8 mouse cellular contexts compared by ENCODE assay signal in the genomic region with DNA sequence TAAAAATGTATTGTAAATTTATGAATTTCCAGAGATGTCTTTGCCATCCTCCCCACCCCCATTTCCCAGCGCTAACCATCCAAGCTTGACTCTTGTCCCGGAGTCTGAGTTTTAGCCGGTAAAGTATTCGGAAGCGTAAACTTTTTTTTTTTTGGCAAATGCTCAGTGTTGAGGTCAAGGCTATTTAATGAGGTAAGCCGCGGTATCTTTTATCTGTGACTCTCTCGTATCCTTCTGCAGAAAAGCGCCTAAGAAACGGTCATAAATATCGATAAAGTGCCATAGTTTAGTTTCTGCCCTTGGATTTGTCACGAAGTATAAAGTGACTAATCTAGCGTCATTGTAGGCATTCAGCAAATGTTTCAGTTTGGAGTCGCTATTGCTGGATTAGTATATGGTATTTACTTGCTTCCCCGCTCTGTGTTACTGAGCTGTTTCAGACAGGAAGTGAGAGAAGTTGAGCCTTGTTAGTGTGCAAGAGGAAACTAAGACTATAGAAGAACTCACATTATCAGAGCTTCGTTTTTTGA. TPM values are rescaled to one million over a fixed set of nuclear protein-coding genes. Genes with fewer than 3 reads are reported as not detected.
A peak's percentile ranks its signal among the peaks of the same experiment; 100 is the strongest.
DNase-seq lines count a peak whose midpoint lies in the region; ATAC-seq and TF ChIP-seq lines count a peak whose summit lies in the region.

No protein-coding gene starts in this region.

- peak overlapping the region; percentile 89 for H3K27ac ChIP-seq in heart, adult 2 months
- no peak overlapping the region for H3K27ac ChIP-seq in cortical plate, adult 2 months (ENCODE audit: insufficient read depth, low read length)
- H3K27ac ChIP-seq in hindbrain, embryonic 15.5 days (replicated peaks): peak overlapping the region; percentile 96
- H3K27ac ChIP-seq in midbrain, embryonic 12.5 days (replicated peaks): peak overlapping the region; percentile 95

- peaks cover 24% of the 10 kb centered on the region for H3K4me1 ChIP-seq in heart, adult 2 months (ENCODE audit: control insufficient read depth, insufficient read depth, low read length)
- peaks cover 12% of the 10 kb centered on the region for H3K4me1 ChIP-seq in cortical plate, adult 2 months (ENCODE audit: control insufficient read depth, insufficient read depth, low read length)
- H3K4me1 ChIP-seq in hindbrain, embryonic 15.5 days (replicated peaks): peaks cover 43% of the 10 kb centered on the region
- H3K4me1 ChIP-seq in midbrain, embryonic 12.5 days: peaks cover 27% of the 10 kb centered on the region

- under 1% methylated on average over 16 of the region's 16 CpGs for WGBS in heart, adult 2 months
- WGBS in hindbrain, embryonic 15.5 days: 2% methylated on average over 16 of the region's 16 CpGs
- WGBS in midbrain, embryonic 12.5 days: 1% methylated on average over 16 of the region's 16 CpGs

- ATAC-seq in hindbrain, embryonic 15.5 days (ENCODE audit: low FRiP score, low read depth): no peak
- no peak for ATAC-seq in midbrain, embryonic 12.5 days (ENCODE audit: low FRiP score, low read depth)

- peak overlapping the region; percentile 80 for H3K4me2 ChIP-seq in hindbrain, embryonic 15.5 days
- H3K4me2 ChIP-seq in midbrain, embryonic 12.5 days (replicated peaks): peak overlapping the region; percentile 74

- no peaks in the 10 kb centered on the region for H3K27me3 ChIP-seq in heart, adult 2 months (ENCODE audit: control insufficient read depth, insufficient read depth, low read length)
- H3K27me3 ChIP-seq in hindbrain, embryonic 15.5 days: no peaks in the 10 kb centered on the region
- H3K27me3 ChIP-seq in midbrain, embryonic 12.5 days: peaks cover 9% of the 10 kb centered on the region; the same call in 1 of the 2 replicates

- no peaks in the 10 kb centered on the region for H3K9me3 ChIP-seq in hindbrain, embryonic 15.5 days
- no peaks in the 10 kb centered on the region for H3K9me3 ChIP-seq in midbrain, embryonic 12.5 days

- no peak for TF ChIP-seq CTCF in heart, adult 2 months (IDR thresholded peaks at IDR 0.05)
- no peak for TF ChIP-seq CTCF in cortical plate, adult 2 months (IDR thresholded peaks at IDR 0.05; ENCODE audit: extremely low read depth, insufficient read depth, low read length)

- TF ChIP-seq POLR2A in heart, adult 2 months (IDR thresholded peaks at IDR 0.05; ENCODE audit: insufficient read depth, low read depth, low read length): no peak
- TF ChIP-seq POLR2A in cortical plate, adult 2 months (IDR thresholded peaks at IDR 0.05; ENCODE audit: extremely low read depth, insufficient read depth, low read length): no peak

- peaks cover 29% of the 10 kb centered on the region for H3K36me3 ChIP-seq in heart, adult 2 months (ENCODE audit: control insufficient read depth, insufficient read depth, low read length)
- H3K36me3 ChIP-seq in hindbrain, embryonic 15.5 days: no peaks in the 10 kb centered on the region
- H3K36me3 ChIP-seq in midbrain, embryonic 12.5 days: no peaks in the 10 kb centered on the region

- TF ChIP-seq EP300 in heart, adult 2 months (IDR thresholded peaks at IDR 0.05; ENCODE audit: insufficient read depth, low read depth, low read length): no peak

- peak overlapping the region; percentile 87 for H3K4me3 ChIP-seq in heart, adult 2 months
- peak overlapping the region; percentile 97 for H3K4me3 ChIP-seq in cortical plate, adult 2 months (ENCODE audit: insufficient read depth, low read length)
- H3K4me3 ChIP-seq in hindbrain, embryonic 15.5 days: peak overlapping the region; percentile 93
- peak overlapping the region; percentile 93 for H3K4me3 ChIP-seq in midbrain, embryonic 12.5 days

- peaks cover 8% of the 10 kb centered on the region for H3K79me2 ChIP-seq in heart, adult 2 months (replicated peaks; ENCODE audit: control insufficient read depth, insufficient read depth, low read length)

- DNase-seq in heart, adult 2 months: no peak
- DNase-seq in heart, postnatal 10 days: no peak
- DNase-seq in A20 (ENCODE audit: low read depth, low spot score): peak; percentile 84
- no peak for DNase-seq in ovary, adult 18-20 months (ENCODE audit: low spot score)
- DNase-seq in spleen, postnatal 10 days (ENCODE audit: low spot score in 2 of 2): no peak

- intact Hi-C loops in heart, adult 2 months (cut with DNase I): loop anchor here (2.0 to 5.0 kb wide), 4 partner anchors 36 to 199 kb away; a partner anchor contains a TSS
- intact Hi-C loops in heart, postnatal 10 days (cut with DNase I): loop anchor here (2.0 kb wide), 2 partner anchors 14 to 56 kb away; no protein-coding TSS in a partner anchor

- peak overlapping the region; percentile 99 for H3K9ac ChIP-seq in heart, adult 2 months (ENCODE audit: low read depth, low read length)
- H3K9ac ChIP-seq in hindbrain, embryonic 15.5 days: peak overlapping the region; percentile 92
- H3K9ac ChIP-seq in midbrain, embryonic 12.5 days (replicated peaks): peak overlapping the region; percentile 97

RNA-seq across cellular contexts. Expression of a gene that starts 10.1 kb away (rescaled TPM):
- total RNA-seq in heart, adult 2 months (2021): 100 to 1,000 TPM; 194 to 199 TPM
- 51.6 and 110 TPM in 2 replicates for polyA plus RNA-seq in heart, adult 2 months (2012; rRNA removed)
- total RNA-seq in heart, postnatal 10 days (2021): 100 to 1,000 TPM; 243 to 271 TPM
- polyA plus RNA-seq in cortical plate, adult 2 months (2012; rRNA removed): 83.2 and 87.8 TPM in 2 replicates
- 228 and 238 TPM in 2 replicates for polyA plus RNA-seq in hindbrain, embryonic 15.5 days (2015; fragmentation: Nextera tagmentation; extraction: Ambion mirVana)
- polyA plus RNA-seq in midbrain, embryonic 12.5 days (2016; fragmentation: Nextera tagmentation; extraction: Ambion mirVana): 345 and 375 TPM in 2 replicates
